Mouse (Mus musculus): ENCODE data around the gene Ldb2.

- TF ChIP-seq CTCF (IDR thresholded peaks at IDR 0.05; ENCODE audit: low read depth, low read length): no peak
- no peak for TF ChIP-seq GATA1 (IDR thresholded peaks at IDR 0.05; ENCODE audit: borderline replicate concordance, low read length)
Observed at GRCm38 (mm10) chr5:44729646-44730310, 69.7 kb downstream of the Ldb2 start.

Data from G1E (cell line).